Mouse (Mus musculus) left cerebral cortex, postnatal 36 days (tissue): Measurements from ENCODE around the gene Galnt2. TPM values are rescaled to one million over a fixed set of nuclear protein-coding genes. Genes with fewer than 3 reads are reported as not detected.

ENCODE experiments used
- DNase-seq, 2 experiments: peaks; one replicate each; pipeline ENCODE4 v3.0.0; 2021 to 2022; ENCODE audit warnings: low spot score in 2 of 2, mixed read lengths in 1 of 2
- intact Hi-C: fragments of 180-260 bp; cut with DNase I; formaldehyde crosslinking; loops from one replicate; pipeline ENCODE4 v1.15.1; 2025
- total RNA-seq, 2 experiments: library from RNA; stranded (reverse); gene quantifications; 2 replicates each; pipeline ENCODE4 v1.2.3; 2021

Galnt2 gene
- total RNA-seq, 2 experiments from 2014 or later = 45.4 to 49.7 TPM

GRCm38 (mm10) chr8:124231485-124232279, 491 bp downstream of the Galnt2 start:
- DNase-seq = peak; percentile 16 to 54
- intact Hi-C loops = loop anchor here (5.0 kb wide), 4 partner anchors 51 to 179 kb away; no protein-coding TSS in a partner anchor

- intact Hi-C loops = loop anchor here (5.0 kb wide), 4 partner anchors 50 to 180 kb away; no protein-coding TSS in a partner anchor
- DNase-seq = no peak
Observed at GRCm38 (mm10) chr8:124232280-124232600, 1.0 kb downstream of the Galnt2 start.

GRCm38 (mm10) chr8:124234496-124234895, 3.3 kb downstream of the Galnt2 start:
- intact Hi-C loops = loop anchor here (5.0 kb wide), 4 partner anchors 48 to 182 kb away; no protein-coding TSS in a partner anchor

GRCm38 (mm10) chr8:124235536-124235935, 4.3 kb downstream of the Galnt2 start:
- intact Hi-C loops = no loop called here
- no peak for DNase-seq

More at GRCm38 (mm10) chr8:124234496-124234895, 3.3 kb downstream of the Galnt2 start:
- no peak for DNase-seq

GRCm38 (mm10) chr8:124239350-124239749, 8.2 kb downstream of the Galnt2 start:
- no peak for DNase-seq
- intact Hi-C loops = no loop called here

- no peak for DNase-seq
- intact Hi-C loops = no loop called here
Observed at GRCm38 (mm10) chr8:124240932-124241331, 9.7 kb downstream of the Galnt2 start.

GRCm38 (mm10) chr8:124242208-124242607, 11.0 kb downstream of the Galnt2 start:
- no peak for DNase-seq
- intact Hi-C loops = no loop called here

- intact Hi-C loops = no loop called here
- no peak for DNase-seq
Observed at GRCm38 (mm10) chr8:124242913-124243312, 11.7 kb downstream of the Galnt2 start.

GRCm38 (mm10) chr8:124247581-124247980, 16.4 kb downstream of the Galnt2 start:
- intact Hi-C loops = no loop called here
- no peak for DNase-seq

- intact Hi-C loops = no loop called here
- no peak for DNase-seq
Observed at GRCm38 (mm10) chr8:124248688-124249087, 17.5 kb downstream of the Galnt2 start.

GRCm38 (mm10) chr8:124250255-124250654, 19.1 kb downstream of the Galnt2 start:
- DNase-seq = no peak
- intact Hi-C loops = no loop called here

- intact Hi-C loops = no loop called here
- no peak for DNase-seq
Observed at GRCm38 (mm10) chr8:124250785-124251184, 19.6 kb downstream of the Galnt2 start.

- peak in 1 of 2 experiments; percentile 21 for DNase-seq
- intact Hi-C loops = no loop called here
Observed at GRCm38 (mm10) chr8:124252533-124252950, 21.4 kb downstream of the Galnt2 start.

- intact Hi-C loops = no loop called here
- DNase-seq = no peak
Observed at GRCm38 (mm10) chr8:124253939-124254338, 22.7 kb downstream of the Galnt2 start.

- intact Hi-C loops = no loop called here
- DNase-seq = no peak
Observed at GRCm38 (mm10) chr8:124256841-124257240, 25.6 kb downstream of the Galnt2 start.

- DNase-seq = peak; percentile 36 to 49
- intact Hi-C loops = no loop called here
Observed at GRCm38 (mm10) chr8:124257363-124257762, 26.2 kb downstream of the Galnt2 start.

- intact Hi-C loops = no loop called here
- no peak for DNase-seq
Observed at GRCm38 (mm10) chr8:124259146-124259545, 28.0 kb downstream of the Galnt2 start.

GRCm38 (mm10) chr8:124259925-124260324, 28.7 kb downstream of the Galnt2 start:
- intact Hi-C loops = no loop called here
- DNase-seq = no peak

- DNase-seq = no peak
- intact Hi-C loops = no loop called here
Observed at GRCm38 (mm10) chr8:124260371-124260770, 29.2 kb downstream of the Galnt2 start.

GRCm38 (mm10) chr8:124263058-124263457, 31.9 kb downstream of the Galnt2 start:
- intact Hi-C loops = no loop called here
- no peak for DNase-seq

GRCm38 (mm10) chr8:124264032-124264431, 32.8 kb downstream of the Galnt2 start:
- DNase-seq = no peak
- intact Hi-C loops = no loop called here
